Mouse (Mus musculus) limb, embryonic 14.5 days (tissue): Measurements from ENCODE around the gene Syce1l. TPM values are rescaled to one million over a fixed set of nuclear protein-coding genes. Genes with fewer than 3 reads are reported as not detected.

Experiments used
- ATAC-seq: fragments of 200-750 bp; cut with Nextera tagmentation; 2 replicates; pipeline ENCODE4 v1.8.0; 2017; ENCODE audit warnings: low read depth, moderate number of reproducible peaks, moderate TSS enrichment; ENCODE audit not compliant: low FRiP score
- DNase-seq: peaks from one replicate; pipeline ENCODE4 v3.0.0-alpha.2; 2015; ENCODE audit warnings: low spot score
- H3K27ac ChIP-seq: fragments of 300-500 bp; sonication (generic); replicated peaks from 2 replicates; pipeline ENCODE4 v1.5.1; 2014; ENCODE audit warnings: low read depth, mild to moderate bottlenecking, low read length, moderate library complexity, mixed read lengths
- H3K27me3 ChIP-seq: fragments of 300-500 bp; sonication (generic); 2 replicates; pipeline ENCODE4 v1.6.1; 2014; ENCODE audit warnings: low read length, mixed read lengths; ENCODE audit not compliant: control insufficient read depth, insufficient read depth
- H3K36me3 ChIP-seq: fragments of 300-500 bp; sonication (generic); 2 replicates; pipeline ENCODE4 v1.6.1; 2014; ENCODE audit warnings: mild to moderate bottlenecking, low read length, moderate library complexity, mixed read lengths; ENCODE audit not compliant: control insufficient read depth, insufficient read depth
- H3K4me1 ChIP-seq: fragments of 300-500 bp; sonication (generic); 2 replicates; pipeline ENCODE4 v1.6.1; 2014; ENCODE audit warnings: antibody characterized with exemption, low read length, mixed read lengths; ENCODE audit not compliant: control insufficient read depth, insufficient read depth
- H3K4me2 ChIP-seq: fragments of 300-500 bp; sonication (generic); replicated peaks from 2 replicates; pipeline ENCODE4 v1.6.1; 2014; ENCODE audit warnings: low read depth, mild to moderate bottlenecking, low read length, moderate library complexity; ENCODE audit not compliant: severe bottlenecking
- H3K4me3 ChIP-seq: fragments of 300-500 bp; sonication (generic); replicated peaks from 2 replicates; pipeline ENCODE4 v1.5.1; 2014; ENCODE audit warnings: low read length
- H3K9ac ChIP-seq: fragments of 300-500 bp; sonication (generic); 2 replicates; pipeline ENCODE4 v1.6.1; 2014; ENCODE audit warnings: mild to moderate bottlenecking, low read depth, low read length, moderate library complexity; ENCODE audit not compliant: severe bottlenecking
- H3K9me3 ChIP-seq: fragments of 300-500 bp; sonication (generic); 2 replicates; pipeline ENCODE4 v1.6.1; 2016; ENCODE audit warnings: low read length; ENCODE audit not compliant: control insufficient read depth
- POLR2A ChIP-seq: fragments of 200-500 bp; IDR thresholded peaks from 2 replicates; pipeline ENCODE4 v1.8.0; 2012; ENCODE audit warnings: inconsistent platforms, mild to moderate bottlenecking, moderate library complexity, borderline replicate concordance; ENCODE audit not compliant: insufficient read depth, insufficient read length; ENCODE audit errors: extremely low read depth
- WGBS: fragments of 180-500 bp; shearing (Covaris S2); extraction: QIAGEN DNeasy Blood & Tissue Kit; methylation state at CpG from one replicate; pipeline ENCODE4 v1.1.7; 2014; 5-methylcytosine and 5-hydroxymethylcytosine counted together
- polyA plus RNA-seq, 2 experiments: library from polyadenylated mRNA; depleted of rRNA in 1 of 2; stranded (reverse) in 1 of 2; unstranded in 1 of 2; fragments of >200 nt; fragmentation: Nextera tagmentation in 1 of 2; extraction: Ambion mirVana in 1 of 2; gene quantifications; 2 replicates each; pipeline versions ENCODE4 v1.2.1 to v1.2.3; 2012 to 2014

Gene Syce1l
- polyA plus RNA-seq, 2 experiments, result 0.26 TPM; not detected in 1

GRCm38 (mm10) chr8:113673300-113673699 lies 30.3 kb downstream of the Syce1l start:
- TF ChIP-seq POLR2A, result no peak
- H3K4me1 ChIP-seq, result peaks cover 6% of the 10 kb centered on the region; the same call in 1 of the 2 replicates
- ATAC-seq (no peak), DNase-seq (no peak)
- no peak overlapping the region for H3K4me2 ChIP-seq
- H3K9ac ChIP-seq, result no peak overlapping the region
- 0 out of 2 replicates have a peak, but pooled peaks cover 13% of the 10 kb centered on the region for H3K27me3 ChIP-seq
- no peaks in the 10 kb centered on the region for H3K9me3 ChIP-seq
- H3K4me3 ChIP-seq, result no peak overlapping the region
- WGBS, result 47% methylated on average over 3 of the region's 3 CpGs
- H3K36me3 ChIP-seq, result no peaks in the 10 kb centered on the region
- H3K27ac ChIP-seq, result no peak overlapping the region

DNA sequence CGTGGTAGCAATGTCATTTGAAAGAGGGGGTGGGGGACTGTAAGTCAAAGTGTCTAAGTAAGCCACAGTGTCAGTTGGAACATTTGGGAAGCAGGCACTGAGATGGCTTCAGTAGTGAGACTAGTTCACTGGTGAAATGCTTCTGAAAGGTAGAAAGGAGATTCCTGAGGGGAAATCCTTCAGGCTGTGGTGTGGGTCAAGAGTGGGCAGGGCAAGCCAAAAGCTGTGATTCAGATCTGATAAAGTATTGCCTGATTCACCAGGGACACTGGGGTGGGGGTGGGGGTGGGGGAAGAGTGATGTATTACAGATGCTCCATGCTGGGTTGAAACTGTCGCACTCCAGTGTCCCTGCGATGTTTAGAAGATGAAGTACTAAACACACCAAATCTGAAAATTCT lies 31.6 kb downstream of the Syce1l start:
- no peak overlapping the region for H3K9ac ChIP-seq
- H3K4me1 ChIP-seq, result peaks cover 6% of the 10 kb centered on the region; the same call in 1 of the 2 replicates
- DNase-seq (no peak), ATAC-seq (no peak)
- H3K9me3 ChIP-seq, result no peaks in the 10 kb centered on the region
- no peak overlapping the region for H3K4me2 ChIP-seq
- 63% methylated on average over 3 of the region's 3 CpGs for WGBS
- TF ChIP-seq POLR2A, result no peak
- H3K4me3 ChIP-seq, result no peak overlapping the region
- 0 out of 2 replicates have a peak, but pooled peaks cover 10% of the 10 kb centered on the region for H3K27me3 ChIP-seq
- H3K36me3 ChIP-seq, result no peaks in the 10 kb centered on the region
- H3K27ac ChIP-seq, result no peak overlapping the region

GRCm38 (mm10) chr8:113675281-113675680 lies 32.3 kb downstream of the Syce1l start:
- Histone ChIP-seq H3K27ac (no peak overlapping the region), H3K4me1 (peaks cover 6% of the 10 kb centered on the region; the same call in 1 of the 2 replicates), H3K4me2 (no peak overlapping the region), H3K36me3 (no peaks in the 10 kb centered on the region), H3K27me3 (0 out of 2 replicates have a peak, but pooled peaks cover 5% of the 10 kb centered on the region), H3K4me3 (no peak overlapping the region), H3K9me3 (no peaks in the 10 kb centered on the region), H3K9ac (no peak overlapping the region)
- WGBS, result 58% methylated on average over 2 of the region's 2 CpGs
- no peak for TF ChIP-seq POLR2A
- ATAC-seq (no peak), DNase-seq (no peak)

GRCm38 (mm10) chr8:113676811-113677210 lies 33.8 kb downstream of the Syce1l start:
- peaks cover 6% of the 10 kb centered on the region; the same call in 1 of the 2 replicates for H3K4me1 ChIP-seq
- H3K27me3 ChIP-seq, result no peaks in the 10 kb centered on the region
- H3K9ac ChIP-seq, result no peak overlapping the region
- 86% methylated on average over 1 of the region's 1 CpGs for WGBS
- H3K4me2 ChIP-seq, result no peak overlapping the region
- no peak for TF ChIP-seq POLR2A
- DNase-seq (no peak), ATAC-seq (no peak)
- no peaks in the 10 kb centered on the region for H3K9me3 ChIP-seq
- H3K27ac ChIP-seq, result no peak overlapping the region
- H3K36me3 ChIP-seq, result no peaks in the 10 kb centered on the region
- no peak overlapping the region for H3K4me3 ChIP-seq

DNA sequence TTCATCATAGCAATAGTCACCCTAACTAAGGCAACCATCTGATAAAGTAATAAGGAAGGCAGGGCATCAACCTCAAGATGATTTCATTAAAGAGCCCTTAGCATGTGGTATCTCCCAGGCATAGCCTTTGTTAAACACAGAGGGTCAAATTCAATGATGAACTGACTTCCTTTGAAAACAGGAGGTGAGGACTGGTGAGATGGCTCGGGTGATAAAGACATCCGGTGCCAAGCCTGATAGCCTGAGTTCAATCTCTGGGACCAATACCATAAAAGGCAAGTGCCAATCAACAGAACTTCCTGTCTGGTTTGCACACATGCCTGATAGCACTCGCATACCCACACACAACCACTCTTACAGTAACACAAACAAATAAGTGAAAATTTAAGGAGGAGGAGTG lies 36.3 kb downstream of the Syce1l start:
- Histone ChIP-seq H3K36me3 (no peaks in the 10 kb centered on the region), H3K4me3 (no peak overlapping the region), H3K27me3 (no peaks in the 10 kb centered on the region), H3K27ac (no peak overlapping the region), H3K9me3 (0 out of 2 replicates have a peak, but pooled peaks cover 3% of the 10 kb centered on the region), H3K4me2 (no peak overlapping the region), H3K9ac (no peak overlapping the region), H3K4me1 (no peaks in the 10 kb centered on the region)
- DNase-seq (no peak), ATAC-seq (no peak)
- TF ChIP-seq POLR2A, result no peak
- 73% methylated on average over 3 of the region's 3 CpGs for WGBS
